Mouse (Mus musculus) midbrain, embryonic 12.5 days (tissue): ENCODE results near the gene Git2. TPM values are rescaled to one million over a fixed set of nuclear protein-coding genes. Genes with fewer than 3 reads are reported as not detected.

ENCODE experiments used
- ATAC-seq: fragments of 200-750 bp; cut with Nextera tagmentation; 2 replicates; pipeline ENCODE4 v1.8.0; 2017; ENCODE audit warnings: low read depth, moderate TSS enrichment, moderate library complexity; ENCODE audit not compliant: low FRiP score
- H3K27ac ChIP-seq: fragments of 300-500 bp; sonication (generic); replicated peaks from 2 replicates; pipeline ENCODE4 v1.5.1; 2016; ENCODE audit warnings: mild to moderate bottlenecking
- H3K27me3 ChIP-seq: fragments of 300-500 bp; sonication (generic); 2 replicates; pipeline ENCODE4 v1.6.1; 2016; ENCODE audit warnings: mild to moderate bottlenecking
- H3K36me3 ChIP-seq: fragments of 300-500 bp; sonication (generic); 2 replicates; pipeline ENCODE4 v1.6.1; 2016
- H3K4me1 ChIP-seq: fragments of 300-500 bp; sonication (generic); 2 replicates; pipeline ENCODE4 v1.6.1; 2016
- H3K4me2 ChIP-seq: fragments of 300-500 bp; sonication (generic); replicated peaks from 2 replicates; pipeline ENCODE4 v1.6.1; 2016; ENCODE audit warnings: mild to moderate bottlenecking, moderate library complexity
- H3K4me3 ChIP-seq: fragments of 300-500 bp; sonication (generic); 2 replicates; pipeline ENCODE4 v1.5.1; 2016; ENCODE audit warnings: mild to moderate bottlenecking
- H3K9ac ChIP-seq: fragments of 300-500 bp; sonication (generic); replicated peaks from 2 replicates; pipeline ENCODE4 v1.6.1; 2016; ENCODE audit warnings: mild to moderate bottlenecking, moderate library complexity
- H3K9me3 ChIP-seq: fragments of 300-500 bp; sonication (generic); 2 replicates; pipeline ENCODE4 v1.6.1; 2016; ENCODE audit warnings: mild to moderate bottlenecking
- WGBS: fragments of 180-500 bp; shearing (Covaris S2); methylation state at CpG from one replicate; pipeline ENCODE4 v1.1.7; 2016; 5-methylcytosine and 5-hydroxymethylcytosine counted together
- polyA plus RNA-seq: library from polyadenylated mRNA; unstranded; fragments of >200 nt; fragmentation: Nextera tagmentation; extraction: Ambion mirVana; gene quantifications from 2 replicates; pipeline ENCODE4 v1.2.1, GENCODE M21; 2016

Gene Git2
- polyA plus RNA-seq, 1 experiment from 2014 or later, result 48.4 TPM

GRCm38 (mm10) chr5:114731969-114732368, 43.3 kb downstream of the Git2 start:
- no peak for ATAC-seq
- H3K4me2 ChIP-seq, result no peak overlapping the region
- H3K9me3 ChIP-seq, result no peaks in the 10 kb centered on the region
- peaks cover 90% of the 10 kb centered on the region for H3K36me3 ChIP-seq
- H3K4me3 ChIP-seq, result no peak overlapping the region
- no peaks in the 10 kb centered on the region for H3K4me1 ChIP-seq
- no peak overlapping the region for H3K27ac ChIP-seq
- WGBS, result 92% methylated on average over 15 of the region's 15 CpGs
- no peaks in the 10 kb centered on the region for H3K27me3 ChIP-seq
- H3K9ac ChIP-seq, result no peak overlapping the region

- peaks cover 86% of the 10 kb centered on the region for H3K36me3 ChIP-seq
- 68% methylated on average over 6 of the region's 6 CpGs for WGBS
- H3K27ac ChIP-seq, result no peak overlapping the region
- no peak overlapping the region for H3K9ac ChIP-seq
- H3K4me2 ChIP-seq, result no peak overlapping the region
- H3K4me1 ChIP-seq, result no peaks in the 10 kb centered on the region
- H3K4me3 ChIP-seq, result no peak overlapping the region
- no peaks in the 10 kb centered on the region for H3K9me3 ChIP-seq
- no peaks in the 10 kb centered on the region for H3K27me3 ChIP-seq
- no peak for ATAC-seq
Measured at GRCm38 (mm10) chr5:114731498-114731897, 43.8 kb downstream of the Git2 start.

GRCm38 (mm10) chr5:114730129-114730528, 45.2 kb downstream of the Git2 start:
- Histone ChIP-seq H3K27ac (no peak overlapping the region), H3K4me1 (no peaks in the 10 kb centered on the region), H3K36me3 (peaks cover 83% of the 10 kb centered on the region), H3K4me2 (no peak overlapping the region), H3K9me3 (no peaks in the 10 kb centered on the region), H3K27me3 (no peaks in the 10 kb centered on the region), H3K9ac (no peak overlapping the region), H3K4me3 (no peak overlapping the region)
- 79% methylated on average over 10 of the region's 10 CpGs for WGBS
- ATAC-seq, result no peak

DNA sequence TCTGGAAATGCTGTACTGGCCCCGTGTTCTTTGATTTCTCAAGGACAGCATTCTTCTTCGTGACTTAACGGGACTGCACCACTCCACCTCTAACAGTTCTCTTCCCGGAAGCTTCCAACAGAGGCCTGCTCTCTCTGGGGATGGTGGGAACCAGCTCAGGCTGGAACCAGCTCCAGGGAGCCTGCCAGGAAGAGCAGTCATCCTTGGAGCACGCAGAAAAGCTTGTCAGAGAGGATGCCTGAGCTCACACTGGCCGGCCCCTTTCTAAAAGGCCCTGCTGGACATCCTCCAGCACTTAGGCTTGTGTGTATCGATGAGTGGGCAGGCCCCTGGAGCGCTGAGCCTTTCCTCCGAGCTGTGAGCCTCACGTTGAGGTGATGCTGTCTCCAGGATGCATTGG, 47.2 kb downstream of the Git2 start:
- Histone ChIP-seq H3K27me3 (no peaks in the 10 kb centered on the region), H3K27ac (no peak overlapping the region), H3K4me1 (no peaks in the 10 kb centered on the region), H3K4me2 (no peak overlapping the region), H3K36me3 (peaks cover 79% of the 10 kb centered on the region), H3K4me3 (no peak overlapping the region), H3K9ac (no peak overlapping the region), H3K9me3 (no peaks in the 10 kb centered on the region; the same call in 1 of the 2 replicates)
- 89% methylated on average over 10 of the region's 10 CpGs for WGBS
- no peak for ATAC-seq

DNA sequence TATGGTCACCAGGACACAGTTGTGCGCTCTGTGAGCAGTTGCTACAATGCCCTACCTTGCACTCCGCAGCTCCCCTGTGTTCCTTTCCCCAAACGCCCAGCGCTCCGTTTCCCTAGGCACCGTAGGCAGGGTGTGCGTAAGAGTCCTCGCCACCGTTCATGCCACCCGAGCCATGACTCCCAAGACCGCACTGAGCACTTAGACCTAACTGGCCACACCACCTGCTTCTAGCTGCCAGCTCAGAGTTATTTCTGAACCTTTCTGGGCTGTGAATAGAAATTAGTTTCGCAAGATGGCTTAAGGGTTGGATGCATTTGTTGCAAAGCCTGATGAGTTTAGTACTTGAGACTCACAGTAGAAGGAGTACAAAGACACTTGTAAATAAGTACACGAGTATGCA, 52.5 kb downstream of the Git2 start:
- Histone ChIP-seq H3K9me3 (no peaks in the 10 kb centered on the region; the same call in 1 of the 2 replicates), H3K4me1 (no peaks in the 10 kb centered on the region), H3K4me2 (no peak overlapping the region), H3K36me3 (peaks cover 78% of the 10 kb centered on the region), H3K4me3 (no peak overlapping the region), H3K9ac (no peak overlapping the region), H3K27me3 (no peaks in the 10 kb centered on the region), H3K27ac (no peak overlapping the region)
- 94% methylated on average over 13 of the region's 13 CpGs for WGBS
- no peak for ATAC-seq

DNA sequence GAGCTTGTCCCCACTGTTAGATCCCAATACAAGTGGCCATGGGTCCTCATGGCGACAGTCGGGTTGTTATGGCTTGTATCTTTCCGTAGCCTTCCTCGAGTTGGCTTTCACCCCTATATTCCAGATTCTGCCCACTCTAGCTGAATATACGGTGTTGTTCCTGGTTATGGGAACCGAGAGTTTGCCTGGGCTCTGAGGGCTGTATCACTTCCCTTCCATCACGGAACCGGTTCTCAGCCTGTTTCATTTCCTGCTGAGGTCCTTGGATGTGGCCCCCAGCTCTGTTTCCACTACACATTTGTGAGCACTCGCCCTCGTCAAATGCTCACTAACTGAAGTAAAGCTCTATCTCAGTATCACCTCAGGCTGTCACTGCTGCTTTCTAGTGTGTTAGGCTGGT, 53.3 kb downstream of the Git2 start:
- Histone ChIP-seq H3K27ac (no peak overlapping the region), H3K27me3 (no peaks in the 10 kb centered on the region), H3K9me3 (no peaks in the 10 kb centered on the region; the same call in 1 of the 2 replicates), H3K4me1 (no peaks in the 10 kb centered on the region), H3K9ac (no peak overlapping the region), H3K4me2 (no peak overlapping the region), H3K36me3 (peaks cover 80% of the 10 kb centered on the region), H3K4me3 (no peak overlapping the region)
- ATAC-seq, result no peak
- 94% methylated on average over 10 of the region's 10 CpGs for WGBS

- 92% methylated on average over 11 of the region's 11 CpGs for WGBS
- H3K4me1 ChIP-seq, result no peaks in the 10 kb centered on the region
- H3K36me3 ChIP-seq, result peaks cover 84% of the 10 kb centered on the region
- H3K4me3 ChIP-seq, result no peak overlapping the region
- H3K9me3 ChIP-seq, result no peaks in the 10 kb centered on the region; the same call in 1 of the 2 replicates
- no peaks in the 10 kb centered on the region for H3K27me3 ChIP-seq
- H3K4me2 ChIP-seq, result no peak overlapping the region
- no peak for ATAC-seq
- no peak overlapping the region for H3K9ac ChIP-seq
- H3K27ac ChIP-seq, result no peak overlapping the region
Measured at GRCm38 (mm10) chr5:114720784-114721183, 54.5 kb downstream of the Git2 start.

DNA sequence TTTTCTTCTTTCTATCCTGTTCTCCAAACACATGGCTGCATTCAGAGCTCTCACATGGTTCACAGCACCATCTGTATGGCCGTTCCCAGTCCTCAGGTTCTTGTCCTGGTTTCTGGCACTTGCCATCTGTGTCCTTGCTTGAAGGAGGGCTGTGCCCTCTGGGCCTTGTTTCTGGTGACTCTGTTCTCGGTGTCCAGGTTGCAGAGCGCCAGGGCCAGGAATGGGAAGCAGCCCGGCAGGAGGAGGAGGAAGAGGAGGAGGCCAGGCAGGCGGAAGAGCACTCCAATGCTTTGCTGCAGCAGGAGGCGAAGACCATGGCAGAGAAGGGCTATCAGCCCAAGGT, 55.4 kb downstream of the Git2 start:
- Histone ChIP-seq H3K36me3 (peaks cover 92% of the 10 kb centered on the region), H3K9me3 (no peaks in the 10 kb centered on the region; the same call in 1 of the 2 replicates)
- 96% methylated on average over 6 of the region's 6 CpGs for WGBS

GRCm38 (mm10) chr5:114719003-114719927, 56.1 kb downstream of the Git2 start:
- H3K36me3 ChIP-seq, result peaks cover 95% of the 10 kb centered on the region
- H3K9ac ChIP-seq, result no peak overlapping the region
- no peaks in the 10 kb centered on the region for H3K4me1 ChIP-seq
- no peak overlapping the region for H3K4me2 ChIP-seq
- no peak for ATAC-seq
- H3K9me3 ChIP-seq, result no peaks in the 10 kb centered on the region; the same call in 1 of the 2 replicates
- H3K4me3 ChIP-seq, result no peak overlapping the region
- no peak overlapping the region for H3K27ac ChIP-seq
- no peaks in the 10 kb centered on the region for H3K27me3 ChIP-seq
- 91% methylated on average over 20 of the region's 20 CpGs for WGBS

More for the DNA sequence above, 55.4 kb downstream of the Git2 start:
- Histone ChIP-seq H3K4me3 (no peak overlapping the region), H3K9ac (no peak overlapping the region), H3K4me1 (no peaks in the 10 kb centered on the region), H3K4me2 (no peak overlapping the region), H3K27me3 (no peaks in the 10 kb centered on the region), H3K27ac (no peak overlapping the region)
- ATAC-seq, result no peak

DNA sequence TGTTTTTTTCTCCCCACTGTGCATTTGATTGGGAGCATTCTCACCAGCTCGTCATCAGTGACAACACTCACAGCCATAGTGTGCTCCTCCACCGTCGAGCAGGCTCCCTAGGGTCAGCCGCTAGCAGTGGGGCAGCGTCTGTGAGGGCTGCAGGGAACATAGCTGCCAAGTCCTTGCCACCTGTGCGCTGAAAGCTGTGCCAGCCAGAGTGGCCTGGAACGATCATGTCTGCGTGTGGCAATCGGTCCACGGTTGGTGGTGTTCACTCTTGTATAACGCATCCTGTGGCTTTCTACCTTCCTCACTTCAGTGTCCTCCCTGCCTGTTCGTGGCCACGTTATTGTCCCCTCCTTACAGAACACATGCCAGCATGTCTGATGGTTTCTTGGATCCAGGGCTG, 56.8 kb downstream of the Git2 start:
- H3K36me3 ChIP-seq, result peaks cover 95% of the 10 kb centered on the region
- no peaks in the 10 kb centered on the region for H3K9me3 ChIP-seq
- H3K27me3 ChIP-seq, result no peaks in the 10 kb centered on the region
- ATAC-seq, result no peak
- H3K4me2 ChIP-seq, result no peak overlapping the region
- H3K9ac ChIP-seq, result no peak overlapping the region
- no peak overlapping the region for H3K4me3 ChIP-seq
- no peaks in the 10 kb centered on the region for H3K4me1 ChIP-seq
- WGBS, result 91% methylated on average over 13 of the region's 13 CpGs
- no peak overlapping the region for H3K27ac ChIP-seq

GRCm38 (mm10) chr5:114717937-114718336, 57.4 kb downstream of the Git2 start:
- no peak for ATAC-seq

DNA sequence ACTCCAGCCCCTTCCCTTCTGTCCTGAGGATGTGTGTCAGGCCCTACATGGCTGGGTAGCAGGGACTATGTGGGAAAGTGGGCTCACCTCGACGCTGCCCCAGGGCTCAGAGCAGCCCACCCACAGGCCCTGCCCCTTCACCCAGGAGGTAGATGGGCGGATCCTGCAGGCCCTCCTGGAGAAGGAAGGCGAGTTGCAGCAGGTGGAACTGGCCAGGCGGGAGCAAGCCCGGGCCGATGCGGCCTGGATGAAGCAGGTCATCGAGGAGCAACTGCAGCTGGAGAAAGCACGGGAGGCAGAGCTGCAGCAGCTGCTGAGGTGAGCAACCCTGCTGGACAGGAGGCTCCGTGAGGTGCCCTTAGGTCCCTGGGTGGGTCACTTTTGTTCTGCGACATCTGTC, 58.0 kb downstream of the Git2 start:
- H3K36me3 ChIP-seq, result peaks cover 98% of the 10 kb centered on the region
- H3K27me3 ChIP-seq, result no peaks in the 10 kb centered on the region
- H3K9ac ChIP-seq, result no peak overlapping the region
- ATAC-seq, result no peak
- no peak overlapping the region for H3K4me3 ChIP-seq
- no peak overlapping the region for H3K4me2 ChIP-seq
- WGBS, result 87% methylated on average over 12 of the region's 12 CpGs
- no peak overlapping the region for H3K27ac ChIP-seq
- H3K9me3 ChIP-seq, result no peaks in the 10 kb centered on the region
- no peaks in the 10 kb centered on the region for H3K4me1 ChIP-seq

More at GRCm38 (mm10) chr5:114717937-114718336, 57.4 kb downstream of the Git2 start:
- Histone ChIP-seq H3K4me2 (no peak overlapping the region), H3K36me3 (peaks cover 99% of the 10 kb centered on the region), H3K4me1 (no peaks in the 10 kb centered on the region), H3K4me3 (no peak overlapping the region), H3K9ac (no peak overlapping the region), H3K9me3 (no peaks in the 10 kb centered on the region), H3K27ac (no peak overlapping the region), H3K27me3 (no peaks in the 10 kb centered on the region)
- 94% methylated on average over 8 of the region's 8 CpGs for WGBS
